Mouse (Mus musculus) adrenal gland, adult 8-10 months (tissue): ENCODE data around the gene Slc6a9. TPM values are rescaled to one million over a fixed set of nuclear protein-coding genes. Genes with fewer than 3 reads are reported as not detected.
A peak's percentile ranks its signal among the peaks of the same experiment; 100 is the strongest.

Source experiments
- DNase-seq: peaks from one replicate; pipeline ENCODE4 v3.0.0; 2022
- total RNA-seq, 4 experiments: library from RNA; stranded (reverse); gene quantifications; 2 replicates each; pipeline ENCODE4 v1.2.4; 2022

The Slc6a9 gene
- 10 to 100 TPM; 15.7 to 23.6 (median 19.2) TPM for total RNA-seq

- no peak for DNase-seq
Observed at GRCm38 (mm10) chr4:117834457-117834844, at the start of gene Slc6a9. Slc6a9 (plus strand) TSS chr4:117834506.

GRCm38 (mm10) chr4:117786963-117787362 is 47.3 kb upstream of the Slc6a9 start:
- no peak for DNase-seq

- DNase-seq, result peak; percentile 26
Observed at GRCm38 (mm10) chr4:117788308-117788707, 46.0 kb upstream of the Slc6a9 start.

- no peak for DNase-seq
Observed at GRCm38 (mm10) chr4:117799904-117800303, 34.4 kb upstream of the Slc6a9 start.

GRCm38 (mm10) chr4:117806992-117807391 is 27.3 kb upstream of the Slc6a9 start:
- no peak for DNase-seq

GRCm38 (mm10) chr4:117810933-117811332 is 23.4 kb upstream of the Slc6a9 start:
- DNase-seq, result no peak

GRCm38 (mm10) chr4:117813591-117814192 is 20.6 kb upstream of the Slc6a9 start:
- no peak for DNase-seq

- DNase-seq, result no peak
Observed at GRCm38 (mm10) chr4:117814333-117814732, 20.0 kb upstream of the Slc6a9 start.

- DNase-seq, result no peak
Observed at GRCm38 (mm10) chr4:117816776-117817175, 17.5 kb upstream of the Slc6a9 start.

- no peak for DNase-seq
Observed at GRCm38 (mm10) chr4:117818032-117818431, 16.3 kb upstream of the Slc6a9 start.

GRCm38 (mm10) chr4:117828572-117829145 is 5.6 kb upstream of the Slc6a9 start:
- no peak for DNase-seq

GRCm38 (mm10) chr4:117829260-117830123 is 4.8 kb upstream of the Slc6a9 start:
- DNase-seq, result peak; percentile 54

GRCm38 (mm10) chr4:117830124-117830551 is 4.2 kb upstream of the Slc6a9 start:
- DNase-seq, result no peak

GRCm38 (mm10) chr4:117830801-117831200 is 3.5 kb upstream of the Slc6a9 start:
- DNase-seq, result no peak

GRCm38 (mm10) chr4:117831499-117831898 is 2.8 kb upstream of the Slc6a9 start:
- no peak for DNase-seq

GRCm38 (mm10) chr4:117831920-117832691 is 2.2 kb upstream of the Slc6a9 start:
- DNase-seq, result no peak

GRCm38 (mm10) chr4:117834845-117835530 is 682 bp downstream of the Slc6a9 start:
- peak; percentile 65 for DNase-seq

- DNase-seq, result no peak
Observed at GRCm38 (mm10) chr4:117835531-117836111, 1.3 kb downstream of the Slc6a9 start.

GRCm38 (mm10) chr4:117836204-117836767 is 2.0 kb downstream of the Slc6a9 start:
- peak; percentile 87 for DNase-seq

- no peak for DNase-seq
Observed at GRCm38 (mm10) chr4:117837271-117837670, 3.0 kb downstream of the Slc6a9 start.

- no peak for DNase-seq
Observed at GRCm38 (mm10) chr4:117839366-117839765, 5.1 kb downstream of the Slc6a9 start.
